Mouse (Mus musculus) liver, embryonic 14.5 days (tissue): Measurements from ENCODE around the gene Ccdc28a.

Source experiments
- CTCF ChIP-seq: IDR thresholded peaks from 2 replicates; pipeline ENCODE4 v1.5.1; 2016; ENCODE audit warnings: antibody characterized with exemption, low read depth, control low read depth
- EP300 ChIP-seq: IDR thresholded peaks from 2 replicates; pipeline ENCODE4 v1.6.1; 2016; ENCODE audit warnings: antibody characterized with exemption, low read depth

GRCm38 (mm10) chr10:18276090-18276734 lies 41.4 kb upstream of the Ccdc28a start:
- no peak for TF ChIP-seq CTCF
- TF ChIP-seq EP300, result no peak
